ENCODE assay signal across 19 mouse cellular contexts in the genomic region with DNA sequence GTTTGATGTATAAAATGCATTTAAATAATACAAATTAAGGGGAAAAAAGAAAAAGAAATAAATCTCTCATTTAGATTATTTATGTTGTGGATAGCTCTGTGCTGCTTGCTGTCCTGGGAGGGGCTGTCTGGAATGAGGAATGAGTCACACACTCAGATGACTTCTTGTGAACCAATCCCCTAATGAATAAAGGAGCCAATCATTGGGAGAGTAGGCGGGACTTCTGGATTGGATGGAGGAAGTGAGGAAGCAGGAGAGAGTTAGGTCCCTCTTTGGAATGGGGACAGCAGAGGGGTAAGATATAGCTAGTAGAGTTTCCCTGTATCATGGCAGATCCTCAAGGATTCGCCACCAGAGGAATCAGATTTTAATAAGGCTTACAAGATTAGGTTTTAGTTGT. TPM values are rescaled to one million over a fixed set of nuclear protein-coding genes. Genes with fewer than 3 reads are reported as not detected.
DNase-seq lines count a peak whose midpoint lies in the region; ATAC-seq and TF ChIP-seq lines count a peak whose summit lies in the region.
"Had no signal": no experiment of that assay in that cellular context is flagged by ENCODE, and none has a peak within 500 bp of the region (broad histone marks: within the 10 kb centered on the region; RNA-seq: fewer than 3 reads in every experiment).

No protein-coding gene starts in this region.

- no peaks in the 10 kb centered on the region for H3K27me3 ChIP-seq in embryonic facial prominence, embryonic 11.5 days (ENCODE audit: control insufficient read depth, insufficient read depth, low read length)
- no peaks in the 10 kb centered on the region for H3K27me3 ChIP-seq in embryonic facial prominence, embryonic 10.5 days (replicated peaks; ENCODE audit: low read depth, poor library complexity, severe bottlenecking)
- no peaks in the 10 kb centered on the region for H3K27me3 ChIP-seq in embryonic facial prominence, embryonic 14.5 days (replicated peaks; ENCODE audit: control insufficient read depth, insufficient read depth, low read length)
- H3K27me3 ChIP-seq: heart, embryonic 13.5 days; midbrain, embryonic 13.5 days had no signal

- in situ Hi-C loops in ES-E14 (cut with MboI; ENCODE audit: low sequenced_read_pairs in 2 of 2, unreplicated experiment in 2 of 2), result no loop called here

- no peak for ATAC-seq in embryonic facial prominence, embryonic 11.5 days (replicated peaks; ENCODE audit: insufficient number of reproducible peaks, low FRiP score, low TSS enrichment, low read depth)
- no peak for ATAC-seq in embryonic facial prominence, embryonic 14.5 days (ENCODE audit: low read depth)
- ATAC-seq: intestine, embryonic 16.5 days; midbrain, embryonic 13.5 days had no signal

- no peak overlapping the region for H3K27ac ChIP-seq in embryonic facial prominence, embryonic 11.5 days (replicated peaks; ENCODE audit: low read depth, low read length)
- H3K27ac ChIP-seq in embryonic facial prominence, embryonic 10.5 days (replicated peaks), result no peak overlapping the region
- H3K27ac ChIP-seq in ES-E14 (ENCODE audit: insufficient read depth, low read depth, low read length, poor library complexity, severe bottlenecking), result no peak overlapping the region
- H3K27ac ChIP-seq in embryonic facial prominence, embryonic 14.5 days (replicated peaks; ENCODE audit: low read depth, low read length), result no peak overlapping the region
- H3K27ac ChIP-seq: heart, embryonic 13.5 days; midbrain, embryonic 13.5 days had no signal

- H3K9me3 ChIP-seq in embryonic facial prominence, embryonic 11.5 days (replicated peaks; ENCODE audit: control insufficient read depth, low read length), result no peaks in the 10 kb centered on the region
- H3K9me3 ChIP-seq in embryonic facial prominence, embryonic 10.5 days, result no peaks in the 10 kb centered on the region
- H3K9me3 ChIP-seq in ES-E14 (ENCODE audit: control insufficient read depth, insufficient read depth, low read depth, low read length), result no peaks in the 10 kb centered on the region
- H3K9me3 ChIP-seq in embryonic facial prominence, embryonic 14.5 days (ENCODE audit: control insufficient read depth, low read length), result no peaks in the 10 kb centered on the region
- H3K9me3 ChIP-seq: heart, embryonic 13.5 days; midbrain, embryonic 13.5 days had no signal

- H3K36me3 ChIP-seq in embryonic facial prominence, embryonic 11.5 days (replicated peaks; ENCODE audit: control insufficient read depth, insufficient read depth, low read depth, low read length), result no peaks in the 10 kb centered on the region
- no peaks in the 10 kb centered on the region for H3K36me3 ChIP-seq in embryonic facial prominence, embryonic 10.5 days (replicated peaks)
- H3K36me3 ChIP-seq in ES-E14 (ENCODE audit: control insufficient read depth, insufficient read depth, low read length, poor library complexity, severe bottlenecking), result no peaks in the 10 kb centered on the region
- no peaks in the 10 kb centered on the region for H3K36me3 ChIP-seq in embryonic facial prominence, embryonic 14.5 days (ENCODE audit: control insufficient read depth, insufficient read depth, low read length)
- H3K36me3 ChIP-seq: heart, embryonic 13.5 days; midbrain, embryonic 13.5 days had no signal

- H3K9ac ChIP-seq in embryonic facial prominence, embryonic 11.5 days (replicated peaks; ENCODE audit: low read length), result no peak overlapping the region
- peak overlapping the region; percentile 24; the same call in 1 of the 2 replicates for H3K9ac ChIP-seq in ES-E14 (ENCODE audit: insufficient read depth, low read depth, low read length, poor library complexity, severe bottlenecking)
- no peak overlapping the region for H3K9ac ChIP-seq in embryonic facial prominence, embryonic 14.5 days (ENCODE audit: low read depth, low read length)
- H3K9ac ChIP-seq: heart, embryonic 13.5 days; midbrain, embryonic 13.5 days had no signal

- H3K4me2 ChIP-seq in embryonic facial prominence, embryonic 11.5 days (ENCODE audit: low read depth, low read length), result no peak overlapping the region
- H3K4me2 ChIP-seq in embryonic facial prominence, embryonic 14.5 days (ENCODE audit: low read depth, low read length), result no peak overlapping the region
- H3K4me2 ChIP-seq: heart, embryonic 13.5 days; midbrain, embryonic 13.5 days had no signal

- H3K4me3 ChIP-seq in embryonic facial prominence, embryonic 11.5 days (ENCODE audit: low read depth, low read length), result no peak overlapping the region
- no peak overlapping the region for H3K4me3 ChIP-seq in embryonic facial prominence, embryonic 10.5 days
- H3K4me3 ChIP-seq in ES-E14 (ENCODE audit: insufficient read depth in 1 of 2, low read depth in 1 of 2, low read length in 2 of 2, poor library complexity in 1 of 2, severe bottlenecking in 1 of 2), result peak overlapping the region in 1 of 2 experiments; percentile 67; a peak in 2 of 4 replicates
- no peak overlapping the region for H3K4me3 ChIP-seq in embryonic facial prominence, embryonic 14.5 days (ENCODE audit: low read depth, low read length)
- H3K4me3 ChIP-seq: heart, embryonic 13.5 days; midbrain, embryonic 13.5 days had no signal

- peak; percentile 25 for DNase-seq in embryonic facial prominence, embryonic 11.5 days (ENCODE audit: low spot score)
- DNase-seq in embryonic facial prominence, embryonic 10.5 days (ENCODE audit: low spot score), result no peak
- DNase-seq in lung, postnatal 10 days, result peak; percentile 10
- DNase-seq in lung, postnatal 25 days (ENCODE audit: low spot score), result no peak
- peak; percentile 40 for DNase-seq in ES-E14 (ENCODE audit: low read depth, low spot score)
- DNase-seq in embryonic facial prominence, embryonic 14.5 days (ENCODE audit: low spot score), result peak; percentile 15
- no peak for DNase-seq in frontal cortex, postnatal 10 days (ENCODE audit: low spot score in 2 of 2)
- DNase-seq in cerebellum, adult 11-12 months, result no peak
- DNase-seq: cerebellum, adult 2 months; gastrocnemius, postnatal 36 days; kidney, postnatal 14 days had no signal

- WGBS in embryonic facial prominence, embryonic 11.5 days, result 58% methylated on average over 2 of the region's 2 CpGs
- WGBS in embryonic facial prominence, embryonic 10.5 days, result 70% methylated on average over 2 of the region's 2 CpGs
- 77% methylated on average over 2 of the region's 2 CpGs for WGBS in embryonic facial prominence, embryonic 14.5 days

- H3K4me1 ChIP-seq in embryonic facial prominence, embryonic 11.5 days (ENCODE audit: control insufficient read depth, insufficient read depth, low read length), result no peaks in the 10 kb centered on the region
- no peaks in the 10 kb centered on the region for H3K4me1 ChIP-seq in embryonic facial prominence, embryonic 10.5 days
- no peaks in the 10 kb centered on the region for H3K4me1 ChIP-seq in ES-E14 (ENCODE audit: control insufficient read depth in 2 of 2, insufficient read depth in 2 of 2, low read length in 2 of 2, poor library complexity in 1 of 2)
- no peaks in the 10 kb centered on the region for H3K4me1 ChIP-seq in embryonic facial prominence, embryonic 14.5 days (ENCODE audit: control insufficient read depth, insufficient read depth, low read length)
- H3K4me1 ChIP-seq: midbrain, embryonic 13.5 days had no signal

TF ChIP-seq in ES-E14, 5 proteins besides CTCF, POLR2A, EP300 and RAD21:
- TF ChIP-seq ZNF384 (IDR thresholded peaks at IDR 0.05; ENCODE audit: low read depth, low read length), result no peak
- TF ChIP-seq ZC3H11A (IDR thresholded peaks at IDR 0.05; ENCODE audit: borderline replicate concordance, low read depth, low read length), result no peak
- TF ChIP-seq MAFK (IDR thresholded peaks at IDR 0.05; ENCODE audit: insufficient read depth, low read depth, low read length), result no peak
- TF ChIP-seq CHD2 (IDR thresholded peaks at IDR 0.05; ENCODE audit: low read depth, low read length), result no peak
- TF ChIP-seq HCFC1 (IDR thresholded peaks at IDR 0.05; ENCODE audit: borderline replicate concordance, insufficient read depth, low read length), result no peak

RNA-seq across cellular contexts. Expression of a gene that starts 6.9 kb away (rescaled TPM):
- not detected in 2 replicates for polyA plus RNA-seq in embryonic facial prominence, embryonic 11.5 days (2014; fragmentation: Nextera tagmentation; extraction: Ambion mirVana)
- not detected in 2 replicates for polyA plus RNA-seq in embryonic facial prominence, embryonic 10.5 days (2016; fragmentation: Nextera tagmentation; extraction: Ambion mirVana)
- total RNA-seq in ES-E14 (2012; rRNA removed), result not detected in 2 replicates
- not detected in 2 replicates for polyA plus RNA-seq in embryonic facial prominence, embryonic 14.5 days (2014; fragmentation: Nextera tagmentation; extraction: Ambion mirVana)
- total RNA-seq: adrenal gland, adult 18-20 months; gastrocnemius, postnatal 36 days; hematopoietic stem cell, adult 5-6 weeks; liver, adult 2 months had no signal
- polyA plus RNA-seq: cerebellum, adult 2 months; heart, embryonic 13.5 days; intestine, embryonic 16.5 days; liver, adult 2 months; lung, embryonic 16.5 days; midbrain, embryonic 13.5 days; neural tube, embryonic 11.5 days had no signal

RNA-seq across cellular contexts. Expression of a gene that starts 43.4 kb away (rescaled TPM):
- polyA plus RNA-seq in embryonic facial prominence, embryonic 11.5 days (2014; fragmentation: Nextera tagmentation; extraction: Ambion mirVana), result not detected in 2 replicates
- polyA plus RNA-seq in embryonic facial prominence, embryonic 10.5 days (2016; fragmentation: Nextera tagmentation; extraction: Ambion mirVana), result not detected in 2 replicates
- total RNA-seq in ES-E14 (2012; rRNA removed), result not detected in 2 replicates
- polyA plus RNA-seq in embryonic facial prominence, embryonic 14.5 days (2014; fragmentation: Nextera tagmentation; extraction: Ambion mirVana), result 0.17 TPM in 1 of 2 replicates, not detected in the other
- total RNA-seq: adrenal gland, adult 18-20 months; gastrocnemius, postnatal 36 days; hematopoietic stem cell, adult 5-6 weeks; liver, adult 2 months had no signal
- polyA plus RNA-seq: cerebellum, adult 2 months; heart, embryonic 13.5 days; intestine, embryonic 16.5 days; liver, adult 2 months; lung, embryonic 16.5 days; midbrain, embryonic 13.5 days; neural tube, embryonic 11.5 days had no signal

RNA-seq across cellular contexts. Expression of a gene that starts 46.8 kb away (rescaled TPM):
- polyA plus RNA-seq in embryonic facial prominence, embryonic 11.5 days (2014; fragmentation: Nextera tagmentation; extraction: Ambion mirVana), result not detected in 2 replicates
- not detected in 2 replicates for polyA plus RNA-seq in embryonic facial prominence, embryonic 10.5 days (2016; fragmentation: Nextera tagmentation; extraction: Ambion mirVana)
- total RNA-seq in ES-E14 (2012; rRNA removed), result not detected in 2 replicates
- polyA plus RNA-seq in embryonic facial prominence, embryonic 14.5 days (2014; fragmentation: Nextera tagmentation; extraction: Ambion mirVana), result 0.43 TPM in 1 of 2 replicates, not detected in the other
- total RNA-seq: adrenal gland, adult 18-20 months; gastrocnemius, postnatal 36 days; hematopoietic stem cell, adult 5-6 weeks; liver, adult 2 months had no signal
- polyA plus RNA-seq: cerebellum, adult 2 months; heart, embryonic 13.5 days; intestine, embryonic 16.5 days; liver, adult 2 months; lung, embryonic 16.5 days; midbrain, embryonic 13.5 days; neural tube, embryonic 11.5 days had no signal

Comparison
In these comparisons a context has a peak if more than half of its experiments do, and no peak if none do; other contexts are left out.
1. DNase-seq: peak in embryonic facial prominence, embryonic 11.5 days (single experiment), lung, postnatal 10 days (single experiment), ES-E14 (single experiment) and embryonic facial prominence, embryonic 14.5 days (single experiment); none in embryonic facial prominence, embryonic 10.5 days (single experiment), lung, postnatal 25 days (single experiment), frontal cortex, postnatal 10 days (0 of 2) and cerebellum, adult 11-12 months (single experiment).